Mouse (Mus musculus): Measurements from ENCODE around the gene Olfr114.

DNA sequence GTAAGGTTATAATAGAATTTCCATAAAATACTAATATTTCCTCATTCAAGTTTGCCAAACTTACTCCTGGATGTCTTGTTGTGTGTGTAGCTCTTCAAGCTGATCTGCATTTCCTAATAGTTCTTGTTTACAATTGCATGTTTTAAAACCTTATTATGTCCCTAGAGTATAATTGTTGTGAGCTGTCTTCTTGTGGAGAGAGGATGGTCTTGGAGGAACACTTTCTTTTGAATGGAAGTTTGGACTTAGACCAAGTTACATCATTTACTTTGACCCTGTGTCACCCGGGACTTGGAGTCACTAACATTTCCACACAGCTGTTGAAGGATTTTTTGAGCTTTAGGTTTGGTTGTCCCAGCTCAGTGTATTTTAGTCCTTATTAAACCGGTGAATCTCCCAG lies 34.5 kb upstream of the Olfr114 start, which contains the start of the genes Olfr115 and Olfr116:
- TF ChIP-seq CTCF (IDR thresholded peaks at IDR 0.05; ENCODE audit: low read depth): no peak
- no peak for TF ChIP-seq EP300 (IDR thresholded peaks at IDR 0.05; ENCODE audit: low read depth)

All from liver, postnatal 0 days (tissue).